Mouse (Mus musculus): ENCODE measurements around the gene Ufsp2. TPM values are rescaled to one million over a fixed set of nuclear protein-coding genes. Genes with fewer than 3 reads are reported as not detected.

The Ufsp2 gene
- polyA plus RNA-seq, 1 experiment from 2014 or later, result 69.3 TPM

DNA sequence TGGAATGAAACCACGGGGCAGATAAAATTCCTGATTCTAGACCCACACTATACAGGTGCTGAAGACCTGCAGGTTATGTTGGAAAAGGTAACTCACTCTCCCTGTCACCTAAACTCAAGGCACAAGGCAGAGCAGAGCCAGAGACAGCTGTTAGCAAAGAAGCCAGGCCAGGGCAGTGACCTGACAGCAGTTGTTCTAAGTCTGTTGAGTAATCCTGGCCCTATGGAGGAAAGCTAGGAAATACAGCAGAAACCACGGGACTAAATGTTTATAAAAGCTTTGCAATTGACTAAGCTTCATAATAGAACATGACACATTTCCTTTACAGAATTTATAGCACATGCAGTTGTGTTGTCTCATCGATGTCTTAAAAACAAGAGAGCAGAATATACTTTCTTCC, 20.2 kb downstream of the Ufsp2 start:
- DNase-seq (ENCODE audit: low spot score) (peak; percentile 13), ATAC-seq (no peak)
- no peak overlapping the region for H3K4me2 ChIP-seq (replicated peaks; ENCODE audit: low read depth, low read length)
- H3K4me1 ChIP-seq (ENCODE audit: insufficient read depth, low read depth, low read length), result peaks cover 5% of the 10 kb centered on the region
- H3K27me3 ChIP-seq (replicated peaks; ENCODE audit: insufficient read depth, low read length), result no peaks in the 10 kb centered on the region
- no peak overlapping the region for H3K4me3 ChIP-seq (ENCODE audit: low read depth, low read length)
- 58% methylated on average over 3 of the region's 3 CpGs for WGBS
- no peaks in the 10 kb centered on the region for H3K9me3 ChIP-seq (ENCODE audit: low read length)
- H3K36me3 ChIP-seq (ENCODE audit: insufficient read depth, low read length), result peaks cover 7% of the 10 kb centered on the region; the same call in 1 of the 2 replicates
- TF ChIP-seq CTCF (IDR thresholded peaks at IDR 0.05), result no peak
- no peak for TF ChIP-seq EP300 (IDR thresholded peaks at IDR 0.05)
- no peak overlapping the region for H3K27ac ChIP-seq (ENCODE audit: low read length)
- no peak overlapping the region for H3K9ac ChIP-seq (replicated peaks; ENCODE audit: low read depth)

DNA sequence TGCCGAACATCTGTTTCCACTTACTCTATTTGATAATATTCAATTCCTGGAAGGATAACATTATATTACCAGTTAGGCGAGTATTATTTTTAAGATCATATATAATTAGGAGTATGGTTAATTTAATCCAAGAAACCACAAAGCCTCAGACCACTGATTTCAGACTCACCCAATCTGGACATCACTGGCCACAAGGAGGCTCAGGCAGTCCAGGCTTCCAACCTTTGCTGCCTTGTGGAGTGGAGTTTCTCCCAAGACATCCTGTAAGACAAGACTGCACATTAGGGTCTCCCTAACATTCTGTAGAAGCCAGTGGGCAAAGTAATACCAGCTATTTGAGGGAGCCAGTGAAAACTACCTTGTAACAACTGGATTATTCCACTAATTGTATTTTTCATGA, 22.9 kb downstream of the Ufsp2 start:
- WGBS, result 61% methylated on average over 2 of the region's 2 CpGs
- peaks cover 9% of the 10 kb centered on the region for H3K4me1 ChIP-seq (ENCODE audit: insufficient read depth, low read depth, low read length)
- DNase-seq (ENCODE audit: low spot score) (peak; percentile 21), ATAC-seq (no peak)
- H3K4me3 ChIP-seq (ENCODE audit: low read depth, low read length), result peak overlapping the region; percentile 53; the same call in 1 of the 2 replicates
- TF ChIP-seq CTCF (IDR thresholded peaks at IDR 0.05), result peak; percentile 69
- no peak for TF ChIP-seq EP300 (IDR thresholded peaks at IDR 0.05)
- H3K27me3 ChIP-seq (replicated peaks; ENCODE audit: insufficient read depth, low read length), result no peaks in the 10 kb centered on the region
- no peak overlapping the region; the same call in 1 of the 2 replicates for H3K9ac ChIP-seq (replicated peaks; ENCODE audit: low read depth)
- peak overlapping the region; percentile 85 for H3K4me2 ChIP-seq (replicated peaks; ENCODE audit: low read depth, low read length)
- H3K27ac ChIP-seq (ENCODE audit: low read length), result no peak overlapping the region
- H3K36me3 ChIP-seq (ENCODE audit: insufficient read depth, low read length), result peaks cover 7% of the 10 kb centered on the region; the same call in 1 of the 2 replicates
- no peaks in the 10 kb centered on the region for H3K9me3 ChIP-seq (ENCODE audit: low read length)

DNA sequence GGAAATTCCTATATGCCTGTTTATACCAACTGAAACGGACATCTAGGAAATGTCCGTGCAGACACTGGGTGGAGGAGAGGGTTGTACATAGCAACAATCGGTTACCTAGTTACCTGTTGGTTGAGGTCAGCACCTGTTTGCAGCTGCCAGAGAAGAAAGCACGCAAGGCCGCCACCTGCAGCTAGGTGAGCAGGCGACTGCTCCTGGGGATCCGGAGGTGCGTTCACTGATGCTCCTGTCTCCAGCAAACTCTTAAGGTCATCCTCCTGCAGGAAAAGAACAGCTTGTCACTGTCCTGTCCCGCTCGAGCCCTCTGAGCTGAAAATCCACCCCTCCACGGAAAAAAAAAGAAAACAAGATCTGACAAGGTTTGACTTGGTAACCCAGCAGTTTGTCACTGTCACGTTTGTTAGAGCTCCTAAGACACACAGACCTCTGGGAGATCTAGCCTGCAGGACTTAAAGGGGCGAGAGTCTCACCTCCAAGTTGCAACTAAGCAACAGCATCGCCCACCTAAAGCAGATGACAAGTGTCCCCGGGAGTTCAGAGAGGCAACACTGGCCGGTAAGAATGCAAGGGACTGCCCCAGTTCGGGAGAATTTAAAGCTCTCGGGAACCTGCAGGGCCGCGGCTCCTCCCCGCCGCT, 23.9 kb downstream of the Ufsp2 start, which contains the start of gene Lrp2bp:
TSS of gene Lrp2bp (plus strand) at position 166 of the 646 bp plus-strand sequence.
- WGBS, result 1% methylated on average over 22 of the region's 22 CpGs
- peak; percentile 73 for DNase-seq (ENCODE audit: low spot score)
- H3K36me3 ChIP-seq (ENCODE audit: insufficient read depth, low read length), result 0 out of 2 replicates have a peak, but pooled peaks cover 4% of the 10 kb centered on the region
- ATAC-seq, result peak; percentile 31
- H3K4me3 ChIP-seq (ENCODE audit: low read depth, low read length), result peak within 1 kb of the TSS; percentile 53
- peak within 1 kb of the TSS; percentile 71 for H3K9ac ChIP-seq (replicated peaks; ENCODE audit: low read depth)
- no peaks in the 10 kb centered on the region for H3K9me3 ChIP-seq (ENCODE audit: low read length)
- H3K4me1 ChIP-seq (ENCODE audit: insufficient read depth, low read depth, low read length), result peaks cover 9% of the 10 kb centered on the region
- TF ChIP-seq CTCF (IDR thresholded peaks at IDR 0.05) (peak; percentile 45; the same call in 1 of the 2 replicates), EP300 (IDR thresholded peaks at IDR 0.05) (no peak)
- H3K4me2 ChIP-seq (replicated peaks; ENCODE audit: low read depth, low read length), result peak within 1 kb of the TSS; percentile 85
- H3K27ac ChIP-seq (ENCODE audit: low read length), result peak within 1 kb of the TSS; percentile 94
- H3K27me3 ChIP-seq (replicated peaks; ENCODE audit: insufficient read depth, low read length), result no peaks in the 10 kb centered on the region

DNA sequence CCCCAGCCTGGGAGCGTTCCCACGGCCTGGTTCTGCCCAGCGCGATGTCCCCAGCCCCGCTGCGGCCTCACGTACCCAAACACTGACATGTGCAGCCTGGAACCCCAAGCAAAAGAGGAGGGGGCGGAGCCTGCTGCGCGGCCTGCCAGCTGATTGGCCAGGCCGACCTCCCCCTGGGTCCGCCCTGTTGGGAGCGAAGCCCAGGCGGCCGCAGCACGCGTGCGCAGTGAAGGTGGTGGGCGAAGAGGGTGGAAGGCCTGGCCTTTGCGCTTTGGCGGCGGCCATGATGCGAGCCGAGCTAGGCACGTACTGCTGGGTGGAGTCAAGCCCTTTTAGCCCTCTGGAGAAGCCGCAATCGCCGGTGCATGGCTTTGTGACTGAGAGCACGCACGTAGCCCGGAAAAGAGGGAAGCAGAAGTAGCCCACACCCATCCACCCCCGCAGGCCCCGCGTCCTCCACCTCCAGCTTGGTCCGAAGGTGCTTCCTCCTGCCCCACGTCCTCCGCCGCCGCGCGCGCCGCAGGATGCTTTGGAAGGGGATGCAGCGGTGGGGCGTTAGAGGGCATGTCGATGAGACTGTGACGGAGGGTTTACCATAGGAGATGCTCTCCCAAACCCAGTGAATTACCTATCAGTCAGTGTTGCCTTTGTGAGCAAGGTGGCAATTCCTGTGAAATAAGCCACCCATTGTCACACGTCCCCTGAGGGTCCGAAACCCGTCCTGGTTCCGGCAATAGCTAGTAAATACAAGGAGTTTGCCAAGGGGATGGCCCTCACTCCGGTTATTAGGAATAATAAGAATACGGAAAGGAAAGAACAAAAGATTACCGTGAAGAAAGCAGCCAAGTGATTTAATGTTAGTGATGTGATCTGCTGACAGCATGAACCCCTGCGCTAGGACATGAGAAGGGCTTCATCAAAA, 24.7 kb downstream of the Ufsp2 start:
- Histone ChIP-seq H3K27ac (ENCODE audit: low read length) (peak overlapping the region; percentile 94), H3K9ac (replicated peaks; ENCODE audit: low read depth) (peak overlapping the region; percentile 71), H3K27me3 (replicated peaks; ENCODE audit: insufficient read depth, low read length) (no peaks in the 10 kb centered on the region), H3K9me3 (ENCODE audit: low read length) (no peaks in the 10 kb centered on the region), H3K4me1 (ENCODE audit: insufficient read depth, low read depth, low read length) (peaks cover 9% of the 10 kb centered on the region), H3K4me3 (ENCODE audit: low read depth, low read length) (peak overlapping the region; percentile 53), H3K4me2 (replicated peaks; ENCODE audit: low read depth, low read length) (peak overlapping the region; percentile 85), H3K36me3 (ENCODE audit: insufficient read depth, low read length) (0 out of 2 replicates have a peak, but pooled peaks cover 4% of the 10 kb centered on the region)
- WGBS, result 5% methylated on average over 52 of the region's 55 CpGs
- ATAC-seq (peak; percentile 99), DNase-seq (ENCODE audit: low spot score) (peak; percentile 98)
- TF ChIP-seq CTCF (IDR thresholded peaks at IDR 0.05) (no peak; the same call in 1 of the 2 replicates), EP300 (IDR thresholded peaks at IDR 0.05) (no peak)

DNA sequence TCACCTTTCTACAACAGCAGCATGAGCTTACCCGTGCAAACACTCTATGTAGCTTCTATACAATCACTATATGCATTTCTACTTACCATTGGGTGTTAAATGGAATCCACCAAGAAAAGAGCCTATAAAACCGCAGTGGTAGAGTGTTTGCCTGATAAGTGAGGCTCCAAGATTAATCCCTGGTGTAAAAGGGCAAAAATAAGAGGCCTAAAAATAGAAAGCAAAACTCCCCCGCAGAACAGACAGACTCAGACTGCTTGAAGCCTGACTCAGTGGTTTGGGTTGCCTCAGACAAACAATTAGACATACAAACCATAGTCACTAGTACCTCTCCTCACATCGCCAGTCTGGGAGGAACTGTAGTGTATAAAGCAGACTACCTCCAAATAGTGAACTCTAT, 30.3 kb downstream of the Ufsp2 start, which contains the start of gene Ankrd37:
TSS of gene Ankrd37 (minus strand) at position 112 of the 400 bp plus-strand sequence.
- Histone ChIP-seq H3K27ac (ENCODE audit: low read length) (no peak within 1 kb of the TSS), H3K36me3 (ENCODE audit: insufficient read depth, low read length) (no peaks in the 10 kb centered on the region), H3K4me3 (ENCODE audit: low read depth, low read length) (no peak within 1 kb of the TSS), H3K9me3 (ENCODE audit: low read length) (no peaks in the 10 kb centered on the region), H3K4me1 (ENCODE audit: insufficient read depth, low read depth, low read length) (peaks cover 6% of the 10 kb centered on the region; the same call in 1 of the 2 replicates), H3K27me3 (replicated peaks; ENCODE audit: insufficient read depth, low read length) (no peaks in the 10 kb centered on the region), H3K9ac (replicated peaks; ENCODE audit: low read depth) (no peak within 1 kb of the TSS), H3K4me2 (replicated peaks; ENCODE audit: low read depth, low read length) (no peak within 1 kb of the TSS)
- WGBS, result 46% methylated on average over 4 of the region's 4 CpGs
- ATAC-seq (no peak), DNase-seq (ENCODE audit: low spot score) (no peak)
- no peak for TF ChIP-seq CTCF (IDR thresholded peaks at IDR 0.05)
- TF ChIP-seq EP300 (IDR thresholded peaks at IDR 0.05), result no peak

All from lung, postnatal 0 days (tissue).